Mouse (Mus musculus): Measurements from ENCODE around the gene Pitpna.

DNA sequence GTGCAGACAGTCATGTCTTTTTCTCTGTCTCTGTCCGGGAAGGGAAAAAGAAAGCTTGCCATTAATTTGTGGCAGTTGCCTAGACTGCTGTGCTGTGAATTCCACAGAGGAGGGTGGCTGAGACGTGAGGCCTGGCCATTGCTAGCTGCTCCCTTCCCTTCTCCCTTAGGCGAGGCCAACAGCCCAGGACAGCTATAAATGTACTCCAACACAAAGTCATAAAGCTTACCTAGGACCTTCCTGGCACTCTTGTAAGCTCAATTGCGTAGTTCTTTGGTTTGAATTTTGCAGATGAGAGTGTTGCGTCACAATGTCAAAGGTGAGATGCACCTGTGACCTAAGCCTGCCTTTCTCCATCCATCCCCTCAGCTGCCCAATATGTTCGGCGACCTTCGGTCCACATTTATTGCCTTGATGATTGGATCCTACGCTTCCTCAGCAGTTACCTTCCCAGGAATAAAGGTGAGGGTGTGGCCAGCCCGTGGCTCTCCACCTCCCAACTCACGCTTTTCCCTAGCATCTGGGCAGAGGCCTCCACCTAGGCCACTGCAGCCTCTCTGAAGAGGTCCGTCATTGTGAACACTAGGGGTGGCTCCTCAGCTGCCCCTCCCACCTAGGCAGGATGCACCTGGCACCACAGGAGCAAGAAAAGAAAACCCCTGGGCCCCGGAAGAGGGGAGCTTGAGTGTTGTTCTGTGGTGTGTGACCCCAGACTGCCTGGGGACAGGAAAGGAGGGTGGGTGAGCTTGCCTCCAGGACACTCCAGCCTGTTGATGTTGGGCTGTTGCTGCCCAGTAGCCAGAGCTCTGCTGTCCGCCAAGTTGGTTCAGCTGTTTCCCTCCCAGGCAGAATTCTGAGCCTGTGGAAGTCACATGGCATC is 27.1 kb upstream of the Pitpna start:
- peak; percentile 43; the same call in 1 of the 2 replicates for TF ChIP-seq POLR2A (IDR thresholded peaks at IDR 0.05; ENCODE audit: borderline replicate concordance, control insufficient read depth, low read depth, low read length)
- no peak for TF ChIP-seq CTCF (IDR thresholded peaks at IDR 0.05; ENCODE audit: control insufficient read depth, insufficient read depth, low read length)

Measured in bone marrow, adult 2 months (tissue).